In genomic region chr1:136571530-136571929, GRCm38 (mm10) we compare ENCODE assay signal across 21 mouse cellular contexts.
"Had no signal": no experiment of that assay in that cellular context is flagged by ENCODE, and none has a peak within 500 bp of the region (broad histone marks: within the 10 kb centered on the region; RNA-seq: fewer than 3 reads in every experiment).

No protein-coding gene starts in this region.

- H3K4me3 ChIP-seq: gastrocnemius, adult 2 months; heart, embryonic 10.5 days; heart, embryonic 12.5 days; hindbrain, embryonic 13.5 days; hindbrain, embryonic 15.5 days; kidney, embryonic 15.5 days; limb, embryonic 13.5 days; limb, embryonic 15.5 days; liver, embryonic 12.5 days had no signal

- DNase-seq: gastrocnemius, adult 2 months; gastrocnemius, postnatal 10 days; gastrocnemius, postnatal 25 days; heart, adult 18-20 months; heart, postnatal 10 days; kidney, adult 11 months; kidney, adult 2 months; kidney, adult 9 months; kidney, postnatal 14 days; kidney, postnatal 36 days; layer of hippocampus, adult 9-11 months; layer of hippocampus, postnatal 36 days; left cerebral cortex, postnatal 4 days had no signal

- H3K36me3 ChIP-seq: heart, embryonic 10.5 days; heart, embryonic 12.5 days; hindbrain, embryonic 13.5 days; hindbrain, embryonic 15.5 days; kidney, embryonic 15.5 days; limb, embryonic 13.5 days; limb, embryonic 15.5 days; liver, embryonic 12.5 days had no signal

- H3K9me3 ChIP-seq: heart, embryonic 10.5 days; heart, embryonic 12.5 days; hindbrain, embryonic 13.5 days; hindbrain, embryonic 15.5 days; kidney, embryonic 15.5 days; limb, embryonic 13.5 days; limb, embryonic 15.5 days; liver, embryonic 12.5 days had no signal

- H3K27me3 ChIP-seq: heart, embryonic 12.5 days; kidney, embryonic 15.5 days; limb, embryonic 15.5 days had no signal
